Mouse (Mus musculus) thymus, adult 18-20 months (tissue): Measurements from ENCODE around the gene Fbxo17.
"Not testable (repeated sequence)": the region's sequence is repeated elsewhere in the genome, so short reads cannot be mapped to it uniquely, and the experiment has no call there.

Source experiments
- DNase-seq, 2 experiments: peaks; one replicate each; pipeline ENCODE4 v3.0.0; 2022; ENCODE audit warnings: mixed read lengths in 2 of 2

Gene Fbxo17

GRCm38 (mm10) chr7:28716590-28717281, at the start of gene Fbxo17:
Gene Fbxo17, plus strand, starts transcription at chr7:28716804.
- DNase-seq: peak; percentile 39 to 44

- DNase-seq: peak in 1 of 2 experiments; percentile 43
These were observed 45.4 kb upstream of the Fbxo17 start for GRCm38 (mm10) chr7:28671172-28671571.

GRCm38 (mm10) chr7:28672276-28672675, 44.3 kb upstream of the Fbxo17 start:
- no peak for DNase-seq

GRCm38 (mm10) chr7:28672786-28673185, 43.8 kb upstream of the Fbxo17 start:
- DNase-seq: not testable (repeated sequence)

GRCm38 (mm10) chr7:28674994-28675393, 41.6 kb upstream of the Fbxo17 start:
- no peak for DNase-seq

GRCm38 (mm10) chr7:28675746-28676145, 40.9 kb upstream of the Fbxo17 start:
- no peak for DNase-seq

GRCm38 (mm10) chr7:28676811-28677541, 39.6 kb upstream of the Fbxo17 start:
- no peak for DNase-seq

GRCm38 (mm10) chr7:28677624-28678023, 39.0 kb upstream of the Fbxo17 start:
- no peak for DNase-seq

GRCm38 (mm10) chr7:28691075-28691474, 25.5 kb upstream of the Fbxo17 start:
- no peak for DNase-seq

GRCm38 (mm10) chr7:28692545-28693320, 23.9 kb upstream of the Fbxo17 start, which contains the start of gene Fbxo27:
Gene Fbxo27, plus strand, starts transcription at chr7:28692849.
- DNase-seq: no peak

- peak; percentile 65 to 89 for DNase-seq
These were observed 23.2 kb upstream of the Fbxo17 start for GRCm38 (mm10) chr7:28693321-28693966.

GRCm38 (mm10) chr7:28694423-28694822, 22.2 kb upstream of the Fbxo17 start:
- DNase-seq: peak in 1 of 2 experiments; percentile 27

GRCm38 (mm10) chr7:28694966-28695511, 21.6 kb upstream of the Fbxo17 start:
- no peak for DNase-seq

- DNase-seq: no peak
These were observed 19.3 kb upstream of the Fbxo17 start for GRCm38 (mm10) chr7:28697277-28697676.

- no peak for DNase-seq
These were observed 16.3 kb upstream of the Fbxo17 start for GRCm38 (mm10) chr7:28700269-28700668.

- DNase-seq: not testable (repeated sequence)
These were observed 15.3 kb upstream of the Fbxo17 start for GRCm38 (mm10) chr7:28701306-28701705.

- no peak for DNase-seq
These were observed 13.9 kb upstream of the Fbxo17 start for GRCm38 (mm10) chr7:28702601-28703143.

GRCm38 (mm10) chr7:28709454-28709853, 7.2 kb upstream of the Fbxo17 start:
- DNase-seq: no peak

- no peak for DNase-seq
These were observed 5.6 kb upstream of the Fbxo17 start for GRCm38 (mm10) chr7:28710962-28711361.

GRCm38 (mm10) chr7:28714667-28715066, 1.9 kb upstream of the Fbxo17 start:
- no peak for DNase-seq

- no peak for DNase-seq
These were observed 1.0 kb upstream of the Fbxo17 start for GRCm38 (mm10) chr7:28715598-28715997.

- no peak for DNase-seq
These were observed 1.1 kb downstream of the Fbxo17 start for GRCm38 (mm10) chr7:28717726-28718125.
